Mouse (Mus musculus) cerebellum, postnatal 14 days (tissue): ENCODE data around the gene Pcnp.
"Not testable (repeated sequence)": the region's sequence is repeated elsewhere in the genome, so short reads cannot be mapped to it uniquely, and the experiment has no call there.

ENCODE experiments used
- DNase-seq, 2 experiments: peaks; one replicate each; pipeline ENCODE4 v3.0.0; 2021; ENCODE audit warnings: mixed read lengths in 2 of 2

Gene Pcnp

GRCm38 (mm10) chr16:56029661-56030082 lies at the start of gene Pcnp:
Gene Pcnp (minus strand): TSS chr16:56029739.
- DNase-seq: peak; percentile 98 to 99

GRCm38 (mm10) chr16:56076121-56076869 lies 46.8 kb upstream of the Pcnp start:
- DNase-seq: peak; percentile 46 to 47

- peak; percentile 90 to 93 for DNase-seq
These were observed 45.9 kb upstream of the Pcnp start for GRCm38 (mm10) chr16:56075222-56076111.

- peak; percentile 18 to 29 for DNase-seq
These were observed 45.0 kb upstream of the Pcnp start for GRCm38 (mm10) chr16:56074565-56074964.

GRCm38 (mm10) chr16:56074122-56074521 lies 44.6 kb upstream of the Pcnp start:
- DNase-seq: peak in 1 of 2 experiments; percentile 16

GRCm38 (mm10) chr16:56073150-56073549 lies 43.6 kb upstream of the Pcnp start:
- DNase-seq: not testable (repeated sequence)

- DNase-seq: no peak
These were observed 43.0 kb upstream of the Pcnp start for GRCm38 (mm10) chr16:56072533-56072932.

GRCm38 (mm10) chr16:56071317-56072232 lies 42.0 kb upstream of the Pcnp start:
- DNase-seq: no peak

- no peak for DNase-seq
These were observed 39.1 kb upstream of the Pcnp start for GRCm38 (mm10) chr16:56068523-56069070.

GRCm38 (mm10) chr16:56066113-56066512 lies 36.6 kb upstream of the Pcnp start:
- no peak for DNase-seq

- DNase-seq: peak; percentile 66 to 72
These were observed 34.9 kb upstream of the Pcnp start for GRCm38 (mm10) chr16:56064334-56064990.

- no peak for DNase-seq
These were observed 33.4 kb upstream of the Pcnp start for GRCm38 (mm10) chr16:56062981-56063380.

- no peak for DNase-seq
These were observed 32.6 kb upstream of the Pcnp start for GRCm38 (mm10) chr16:56061995-56062594.

GRCm38 (mm10) chr16:56058151-56058550 lies 28.6 kb upstream of the Pcnp start:
- no peak for DNase-seq

GRCm38 (mm10) chr16:56056944-56057590 lies 27.5 kb upstream of the Pcnp start:
- no peak for DNase-seq

- DNase-seq: no peak
These were observed 26.4 kb upstream of the Pcnp start for GRCm38 (mm10) chr16:56055911-56056310.

- not testable (repeated sequence) for DNase-seq
These were observed 18.5 kb upstream of the Pcnp start, which contains the start of gene Senp7 for GRCm38 (mm10) chr16:56048038-56048437. Gene Senp7 (plus strand): TSS chr16:56048338.

GRCm38 (mm10) chr16:56038090-56038489 lies 8.6 kb upstream of the Pcnp start:
- DNase-seq: no peak

GRCm38 (mm10) chr16:56037138-56038010 lies 7.8 kb upstream of the Pcnp start, which contains the start of gene Trmt10c:
Gene Trmt10c (minus strand): TSS chr16:56037819.
- DNase-seq: peak; percentile 97 to 98
